In the genomic region with DNA sequence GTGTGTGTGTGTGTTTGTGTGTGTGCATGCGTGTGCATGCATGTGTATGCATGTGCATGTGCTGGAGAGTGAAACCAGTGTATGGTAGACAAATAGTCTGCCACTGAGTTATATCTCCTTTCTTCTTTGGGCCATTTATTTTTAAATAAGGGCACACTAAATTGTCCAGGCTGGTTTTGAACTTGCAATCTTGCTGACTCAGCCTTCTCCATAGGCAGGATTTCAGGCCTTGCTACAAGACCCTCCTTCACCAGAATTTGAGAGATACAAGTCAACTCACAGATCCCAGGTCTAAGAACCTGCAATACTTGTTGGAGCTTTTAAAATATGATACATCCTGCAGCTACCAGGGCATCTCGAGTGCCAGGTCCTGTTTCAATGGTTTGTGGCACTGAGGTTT, we compare ENCODE assay signal across 24 mouse cellular contexts.
"Had no signal": no experiment of that assay in that cellular context is flagged by ENCODE, and none has a peak within 500 bp of the region (broad histone marks: within the 10 kb centered on the region; RNA-seq: fewer than 3 reads in every experiment).

No protein-coding gene starts in this region.

- H3K9ac ChIP-seq: heart, embryonic 13.5 days; heart, embryonic 15.5 days; hindbrain, embryonic 12.5 days; hindbrain, embryonic 14.5 days; intestine, embryonic 15.5 days; limb, embryonic 12.5 days; liver, embryonic 13.5 days; liver, embryonic 15.5 days had no signal

- DNase-seq: gastrocnemius, postnatal 14 days; heart, adult 18-20 months; heart, postnatal 4 days; kidney, adult 18-20 months; kidney, adult 8-10 months; kidney, postnatal 10 days; kidney, postnatal 25 days; kidney, postnatal 4 days; liver; liver, embryonic 13.5 days had no signal

- H3K9me3 ChIP-seq: heart, embryonic 13.5 days; heart, embryonic 15.5 days; hindbrain, embryonic 10.5 days; hindbrain, embryonic 12.5 days; intestine, embryonic 15.5 days; limb, embryonic 10.5 days; limb, embryonic 12.5 days; liver, embryonic 13.5 days; liver, embryonic 15.5 days had no signal

- ATAC-seq: inflammation-experienced regulatory T-cells, adult 6 months; intestine, postnatal 0 days had no signal

- H3K4me2 ChIP-seq: heart, embryonic 11.5 days; heart, embryonic 13.5 days; hindbrain, embryonic 12.5 days; hindbrain, embryonic 14.5 days; intestine, embryonic 15.5 days; limb, embryonic 12.5 days; liver, embryonic 11.5 days; liver, embryonic 13.5 days; liver, embryonic 15.5 days had no signal

- H3K27ac ChIP-seq: hindbrain, embryonic 10.5 days; intestine, embryonic 15.5 days; layer of hippocampus, adult 2 months; limb, embryonic 10.5 days; limb, embryonic 12.5 days; liver, embryonic 13.5 days; liver, embryonic 15.5 days had no signal

- H3K4me3 ChIP-seq: heart, embryonic 13.5 days; heart, embryonic 15.5 days; hindbrain, embryonic 10.5 days; hindbrain, embryonic 12.5 days; intestine, embryonic 15.5 days; layer of hippocampus, adult 2 months; limb, embryonic 10.5 days; limb, embryonic 12.5 days; liver, embryonic 13.5 days; liver, embryonic 15.5 days had no signal

- H3K36me3 ChIP-seq: heart, embryonic 13.5 days; heart, embryonic 15.5 days; hindbrain, embryonic 10.5 days; hindbrain, embryonic 12.5 days; intestine, embryonic 15.5 days; limb, embryonic 10.5 days; limb, embryonic 12.5 days; liver, embryonic 13.5 days; liver, embryonic 15.5 days had no signal

- H3K27me3 ChIP-seq: heart, embryonic 13.5 days; heart, embryonic 15.5 days; hindbrain, embryonic 12.5 days; intestine, embryonic 15.5 days; limb, embryonic 12.5 days; liver, embryonic 13.5 days; liver, embryonic 15.5 days had no signal

- H3K4me1 ChIP-seq: intestine, embryonic 15.5 days; liver, embryonic 15.5 days had no signal
